Mouse (Mus musculus) spleen, adult 2 months (tissue): ENCODE measurements around the gene Kmt2d. TPM values are rescaled to one million over a fixed set of nuclear protein-coding genes. Genes with fewer than 3 reads are reported as not detected.

Experiments
- DNase-seq, 2 experiments: peaks; one replicate each; pipeline versions ENCODE4 v3.0.0 to v3.0.0-alpha.2; 2012 to 2021; ENCODE audit warnings: low spot score in 2 of 2, low read depth in 1 of 2
- H3K27ac ChIP-seq: fragments of 200-500 bp; 2 replicates; pipeline ENCODE4 v1.5.1; 2012; ENCODE audit warnings: low read length, inconsistent platforms; ENCODE audit not compliant: insufficient read depth
- H3K27me3 ChIP-seq: fragments of 200-500 bp; 2 replicates; pipeline ENCODE4 v1.6.1; 2012; ENCODE audit warnings: mild to moderate bottlenecking, moderate library complexity, low read length, inconsistent platforms; ENCODE audit not compliant: control insufficient read depth, insufficient read depth
- H3K36me3 ChIP-seq: fragments of 200-500 bp; 2 replicates; pipeline ENCODE4 v1.6.1; 2012; ENCODE audit warnings: mild to moderate bottlenecking, low read length, inconsistent platforms; ENCODE audit not compliant: control insufficient read depth, insufficient read depth
- H3K4me1 ChIP-seq: fragments of 200-500 bp; 2 replicates; pipeline ENCODE4 v1.6.1; 2011; ENCODE audit warnings: inconsistent platforms; ENCODE audit not compliant: control insufficient read depth, insufficient read depth, insufficient read length
- H3K4me3 ChIP-seq: fragments of 200-500 bp; 2 replicates; pipeline ENCODE4 v1.5.1; 2011; ENCODE audit warnings: mild to moderate bottlenecking, inconsistent platforms; ENCODE audit not compliant: insufficient read depth, insufficient read length; ENCODE audit errors: extremely low read depth
- CTCF ChIP-seq: fragments of 200-500 bp; IDR thresholded peaks from 2 replicates; pipeline ENCODE4 v1.5.1; 2011; ENCODE audit warnings: mild to moderate bottlenecking, inconsistent platforms; ENCODE audit not compliant: insufficient read depth, insufficient read length, insufficient replicate concordance; ENCODE audit errors: extremely low read depth
- POLR2A ChIP-seq: fragments of 200-500 bp; IDR thresholded peaks from 2 replicates; pipeline ENCODE4 v1.6.1; 2011; ENCODE audit warnings: low read depth, low read length, inconsistent platforms
- WGBS: fragments of 180-500 bp; shearing (Covaris S2); methylation state at CpG from one replicate; pipeline ENCODE4 v1.1.7; 2018; 5-methylcytosine and 5-hydroxymethylcytosine counted together
- polyA plus RNA-seq: library from polyadenylated mRNA; depleted of rRNA; stranded (reverse); fragments of >200 nt; gene quantifications from 2 replicates; pipeline ENCODE4 v1.2.3, GENCODE M21; 2012

Gene Kmt2d
- polyA plus RNA-seq, 1 experiment: 58.7 TPM

DNA sequence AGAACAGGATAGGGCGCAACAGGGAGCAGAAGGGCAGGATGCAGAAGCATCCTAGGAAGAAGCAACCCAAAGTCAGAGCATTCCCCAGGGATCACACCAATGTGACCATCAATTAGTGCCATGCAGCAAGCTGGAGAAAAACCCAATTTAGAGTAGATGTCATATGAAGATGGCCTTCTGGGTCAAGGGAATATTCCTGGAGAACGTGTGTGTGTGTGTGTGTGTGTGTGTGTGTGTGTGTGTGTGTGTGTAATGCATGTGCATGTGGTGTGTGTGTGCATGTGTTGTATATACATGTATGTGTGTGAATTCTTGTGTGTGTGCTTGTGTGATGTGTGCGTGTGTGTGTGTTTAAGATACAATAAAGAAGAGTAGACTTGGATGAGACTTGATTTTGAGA, 72.1 kb downstream of the Kmt2d start:
- TF ChIP-seq POLR2A (no peak), CTCF (no peak)
- H3K27ac ChIP-seq: no peak overlapping the region
- 60% methylated on average over 3 of the region's 3 CpGs for WGBS
- H3K4me3 ChIP-seq: no peak overlapping the region
- no peaks in the 10 kb centered on the region for H3K4me1 ChIP-seq
- no peaks in the 10 kb centered on the region for H3K36me3 ChIP-seq
- DNase-seq: no peak
- H3K27me3 ChIP-seq: peaks cover 10% of the 10 kb centered on the region

DNA sequence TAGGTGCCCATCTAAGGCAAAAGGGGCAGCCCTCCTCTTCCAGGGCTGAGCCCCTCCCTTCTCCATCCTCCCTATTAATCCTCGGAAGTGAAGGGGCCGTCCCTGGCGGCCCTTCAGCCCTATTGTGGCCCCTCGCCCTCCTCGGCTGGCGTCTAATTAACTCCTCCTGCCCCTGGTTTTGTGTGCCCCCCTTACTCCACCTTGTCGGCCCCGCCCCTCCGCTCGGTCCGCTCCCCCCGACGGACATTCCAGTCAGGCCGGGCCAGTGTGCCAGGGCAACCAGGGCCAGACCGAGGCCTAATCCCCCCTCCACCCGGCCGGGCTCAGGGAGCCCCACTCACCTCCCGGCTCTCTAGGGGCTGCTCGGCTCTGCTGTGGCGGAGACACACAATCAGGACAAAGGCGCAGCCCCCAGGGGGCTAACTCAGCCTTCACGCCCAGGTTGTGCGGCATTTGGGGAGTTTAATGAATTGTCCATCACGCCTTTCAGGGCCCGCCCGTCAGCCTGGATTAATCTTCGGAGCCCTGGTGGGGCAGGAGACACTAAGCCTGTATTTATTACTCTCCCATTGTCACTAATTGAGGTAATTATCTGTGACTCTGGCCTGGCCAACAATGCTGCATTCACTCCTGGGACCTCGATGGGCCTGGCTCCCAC, 73.0 kb downstream of the Kmt2d start:
- no peak for DNase-seq
- Histone ChIP-seq H3K27me3 (peaks cover 9% of the 10 kb centered on the region), H3K4me3 (no peak overlapping the region)

DNA sequence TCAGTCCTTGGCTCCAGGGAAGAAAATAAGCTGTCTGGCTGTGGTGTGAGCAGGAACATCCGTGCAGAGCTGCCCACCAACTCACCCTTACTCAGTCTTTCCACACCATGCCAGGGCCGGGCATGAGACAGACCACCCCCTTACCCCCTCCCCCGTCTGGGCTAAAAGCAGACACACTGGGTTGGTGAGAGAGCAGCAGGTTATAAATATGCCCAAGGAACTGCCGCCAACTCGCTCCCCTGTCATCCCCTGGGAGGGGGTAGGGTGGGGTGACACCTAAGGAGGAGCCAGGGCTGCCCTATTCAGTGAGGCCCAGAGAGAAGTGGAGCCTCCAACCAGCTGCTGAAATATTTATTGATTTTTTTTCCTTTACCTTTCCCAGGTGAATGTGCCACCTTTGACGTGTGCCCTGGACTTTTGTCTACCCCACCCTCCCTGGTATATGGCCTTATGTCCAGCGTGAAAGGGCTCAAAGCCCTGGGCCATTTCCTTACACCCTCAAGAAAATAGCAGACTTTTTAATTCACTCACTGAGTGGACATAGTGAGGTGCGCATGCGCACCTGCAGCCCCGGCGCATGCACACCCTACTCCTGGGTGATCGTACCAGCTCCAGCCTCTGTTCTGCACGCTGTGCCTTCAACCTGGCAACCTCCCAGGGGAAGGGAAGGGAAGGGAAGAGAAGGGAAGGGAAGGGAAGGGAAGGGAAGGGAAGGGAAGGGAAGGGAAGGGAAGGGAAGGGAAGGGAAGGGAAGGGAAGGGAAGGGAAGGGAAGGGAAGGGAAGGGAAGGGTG, 74.0 kb downstream of the Kmt2d start:
- Histone ChIP-seq H3K4me3 (no peak overlapping the region), H3K4me1 (peaks cover 13% of the 10 kb centered on the region), H3K27ac (no peak overlapping the region), H3K36me3 (no peaks in the 10 kb centered on the region), H3K27me3 (peaks cover 15% of the 10 kb centered on the region)
- no peak for DNase-seq
- 12% methylated on average over 13 of the region's 13 CpGs for WGBS
- no peak for TF ChIP-seq CTCF
- TF ChIP-seq POLR2A: no peak

More for the DNA sequence above, 73.0 kb downstream of the Kmt2d start:
- H3K27ac ChIP-seq: no peak overlapping the region
- TF ChIP-seq POLR2A (no peak), CTCF (no peak)
- H3K4me1 ChIP-seq: peaks cover 3% of the 10 kb centered on the region; the same call in 1 of the 2 replicates
- no peaks in the 10 kb centered on the region for H3K36me3 ChIP-seq
- 27% methylated on average over 28 of the region's 28 CpGs for WGBS

DNA sequence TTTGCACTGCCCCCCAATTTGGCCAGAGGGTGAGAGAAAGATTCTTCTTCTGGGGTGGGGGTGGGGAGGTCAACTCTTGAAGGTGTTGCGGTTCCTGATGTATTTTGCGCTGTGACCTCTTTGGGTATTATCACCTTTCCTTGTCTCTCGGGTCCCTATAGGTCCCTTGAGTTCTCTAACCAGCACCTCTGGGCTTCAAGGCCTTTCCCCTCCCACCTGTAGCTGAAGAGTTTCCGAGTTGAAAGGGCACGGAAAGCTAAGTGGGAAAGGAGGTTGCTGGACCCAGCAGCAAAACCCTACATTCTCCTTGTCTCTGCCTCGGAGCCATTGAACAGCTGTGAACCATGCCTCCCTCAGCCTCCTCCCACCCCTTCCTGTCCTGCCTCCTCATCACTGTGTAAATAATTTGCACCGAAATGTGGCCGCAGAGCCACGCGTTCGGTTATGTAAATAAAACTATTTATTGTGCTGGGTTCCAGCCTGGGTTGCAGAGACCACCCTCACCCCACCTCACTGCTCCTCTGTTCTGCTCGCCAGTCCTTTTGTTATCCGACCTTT, 77.8 kb downstream of the Kmt2d start:
- WGBS: 4% methylated on average over 13 of the region's 13 CpGs
- TF ChIP-seq POLR2A: no peak
- TF ChIP-seq CTCF: no peak
- Histone ChIP-seq H3K4me1 (peaks cover 21% of the 10 kb centered on the region), H3K27me3 (peaks cover 43% of the 10 kb centered on the region), H3K36me3 (no peaks in the 10 kb centered on the region), H3K4me3 (no peak overlapping the region), H3K27ac (no peak overlapping the region)
- no peak for DNase-seq

DNA sequence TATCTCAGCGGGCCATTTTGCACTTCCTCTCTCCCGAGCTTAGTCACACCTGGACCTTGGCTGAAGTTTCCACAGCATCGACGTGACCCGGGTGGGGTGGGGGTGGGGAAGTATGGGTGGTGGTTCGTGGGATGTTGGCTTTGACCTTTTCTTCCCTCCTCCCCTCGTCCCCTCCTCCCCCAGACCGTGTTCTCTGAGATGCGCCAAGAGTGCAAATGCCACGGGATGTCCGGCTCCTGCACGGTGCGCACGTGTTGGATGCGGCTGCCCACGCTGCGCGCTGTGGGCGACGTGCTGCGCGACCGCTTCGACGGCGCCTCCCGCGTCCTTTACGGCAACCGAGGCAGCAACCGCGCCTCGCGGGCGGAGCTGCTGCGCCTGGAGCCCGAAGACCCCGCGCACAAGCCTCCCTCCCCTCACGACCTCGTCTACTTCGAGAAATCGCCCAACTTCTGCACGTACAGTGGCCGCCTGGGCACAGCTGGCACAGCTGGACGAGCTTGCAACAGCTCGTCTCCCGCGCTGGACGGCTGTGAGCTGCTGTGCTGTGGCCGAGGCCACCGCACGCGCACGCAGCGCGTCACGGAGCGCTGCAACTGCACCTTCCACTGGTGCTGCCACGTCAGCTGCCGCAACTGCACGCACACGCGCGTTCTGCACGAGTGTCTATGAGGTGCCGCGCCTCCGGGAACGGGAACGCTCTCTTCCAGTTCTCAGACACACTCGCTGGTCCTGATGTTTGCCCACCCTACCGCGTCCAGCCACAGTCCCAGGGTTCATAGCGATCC, 78.6 kb downstream of the Kmt2d start:
- TF ChIP-seq POLR2A (no peak), CTCF (no peak)
- H3K27me3 ChIP-seq: peaks cover 38% of the 10 kb centered on the region
- H3K36me3 ChIP-seq: no peaks in the 10 kb centered on the region
- no peak overlapping the region for H3K4me3 ChIP-seq
- 5% methylated on average over 75 of the region's 75 CpGs for WGBS
- no peak for DNase-seq
- peaks cover 21% of the 10 kb centered on the region for H3K4me1 ChIP-seq
- H3K27ac ChIP-seq: no peak overlapping the region

DNA sequence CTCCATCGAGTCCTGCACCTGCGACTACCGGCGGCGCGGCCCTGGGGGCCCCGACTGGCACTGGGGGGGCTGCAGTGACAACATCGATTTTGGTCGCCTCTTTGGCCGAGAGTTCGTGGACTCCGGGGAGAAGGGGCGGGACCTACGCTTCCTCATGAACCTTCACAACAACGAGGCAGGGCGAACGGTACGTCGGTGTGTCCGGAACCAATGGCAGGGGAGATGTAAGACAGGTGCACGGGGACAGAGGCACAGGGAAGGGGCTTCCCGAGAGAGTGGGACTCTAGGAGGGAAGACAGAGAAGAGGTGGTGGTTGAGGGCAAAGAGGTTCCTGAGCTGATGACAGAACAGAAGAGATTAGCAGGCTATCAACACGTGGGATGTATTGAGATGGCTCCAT, 79.2 kb downstream of the Kmt2d start:
- Histone ChIP-seq H3K36me3 (no peaks in the 10 kb centered on the region), H3K27ac (no peak overlapping the region), H3K4me1 (peaks cover 21% of the 10 kb centered on the region), H3K27me3 (peaks cover 38% of the 10 kb centered on the region), H3K4me3 (no peak overlapping the region)
- TF ChIP-seq POLR2A (no peak), CTCF (no peak)
- WGBS: 3% methylated on average over 23 of the region's 23 CpGs
- no peak for DNase-seq
